Mouse (Mus musculus) liver, embryonic 16.5 days (tissue): Measurements from ENCODE around the gene BC030867. TPM values are rescaled to one million over a fixed set of nuclear protein-coding genes. Genes with fewer than 3 reads are reported as not detected.
A peak's percentile ranks its signal among the peaks of the same experiment; 100 is the strongest.

Experiments used
- ATAC-seq: fragments of 200-750 bp; cut with Nextera tagmentation; 2 replicates; pipeline ENCODE4 v1.8.0; 2017; ENCODE audit warnings: low read depth, mild to moderate bottlenecking, moderate number of reproducible peaks, moderate library complexity
- H3K27ac ChIP-seq: fragments of 300-500 bp; sonication (generic); 2 replicates; pipeline ENCODE4 v1.5.1; 2014; ENCODE audit warnings: mild to moderate bottlenecking, low read length
- H3K27me3 ChIP-seq: fragments of 300-500 bp; sonication (generic); 2 replicates; pipeline ENCODE4 v1.6.1; 2014; ENCODE audit warnings: low read depth, low read length, mixed read lengths; ENCODE audit not compliant: control insufficient read depth, insufficient read depth
- H3K36me3 ChIP-seq: fragments of 300-500 bp; sonication (generic); 2 replicates; pipeline ENCODE4 v1.6.1; 2014; ENCODE audit warnings: mild to moderate bottlenecking; ENCODE audit not compliant: control insufficient read depth, insufficient read depth
- H3K4me1 ChIP-seq: fragments of 300-500 bp; sonication (generic); 2 replicates; pipeline ENCODE4 v1.6.1; 2014; ENCODE audit warnings: low read depth, low read length, mixed read lengths; ENCODE audit not compliant: control insufficient read depth
- H3K4me2 ChIP-seq: fragments of 300-500 bp; sonication (generic); 2 replicates; pipeline ENCODE4 v1.6.1; 2014; ENCODE audit warnings: low read depth, low read length, mixed read lengths
- H3K4me3 ChIP-seq: fragments of 300-500 bp; sonication (generic); 2 replicates; pipeline ENCODE4 v1.5.1; 2014; ENCODE audit warnings: low read depth, mild to moderate bottlenecking, low read length
- H3K9ac ChIP-seq: fragments of 300-500 bp; sonication (generic); 2 replicates; pipeline ENCODE4 v1.6.1; 2014; ENCODE audit warnings: low read depth, low read length
- H3K9me3 ChIP-seq: fragments of 300-500 bp; sonication (generic); replicated peaks from 2 replicates; pipeline ENCODE4 v1.6.1; 2016; ENCODE audit warnings: low read length; ENCODE audit not compliant: control insufficient read depth
- WGBS: fragments of 180-500 bp; shearing (Covaris S2); extraction: QIAGEN DNeasy Blood & Tissue Kit; methylation state at CpG from one replicate; pipeline ENCODE4 v1.1.7; 2014; ENCODE audit not compliant: insufficient replicate concordance; 5-methylcytosine and 5-hydroxymethylcytosine counted together
- polyA plus RNA-seq: library from polyadenylated mRNA; unstranded; fragments of >200 nt; fragmentation: Nextera tagmentation; extraction: Ambion mirVana; gene quantifications from 2 replicates; pipeline ENCODE4 v1.2.1, GENCODE M21; 2015

The BC030867 gene
- polyA plus RNA-seq, 1 experiment from 2014 or later, result 13.8 TPM

- Histone ChIP-seq H3K27ac (peak overlapping the region; percentile 40; the same call in 1 of the 2 replicates), H3K4me1 (peaks cover 5% of the 10 kb centered on the region), H3K4me3 (no peak overlapping the region), H3K9me3 (no peaks in the 10 kb centered on the region), H3K27me3 (peaks cover 10% of the 10 kb centered on the region), H3K36me3 (no peaks in the 10 kb centered on the region), H3K9ac (no peak overlapping the region), H3K4me2 (no peak overlapping the region)
- 61% methylated on average over 5 of the region's 5 CpGs for WGBS
- peak; percentile 86 for ATAC-seq
Observed at GRCm38 (mm10) chr11:102241246-102241645, 7.4 kb upstream of the BC030867 start.

DNA sequence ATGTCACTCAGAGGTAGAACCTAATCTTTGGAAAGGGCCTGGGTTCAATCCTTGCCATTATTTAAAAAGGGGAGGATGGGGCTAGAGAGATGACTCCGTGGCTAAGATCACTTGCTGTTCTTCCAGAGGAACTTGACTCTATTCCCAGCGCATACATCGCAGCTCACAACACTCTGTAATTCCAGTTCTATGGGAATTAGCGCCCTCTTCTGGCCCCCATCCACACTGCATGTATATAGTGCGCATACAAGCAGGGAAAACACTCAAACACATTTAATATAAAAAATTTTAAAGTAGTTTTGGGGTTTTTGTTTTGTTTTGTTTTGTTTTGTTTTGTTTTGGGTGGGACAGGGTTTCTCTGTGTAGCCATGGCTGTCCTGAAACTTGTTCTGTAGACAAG, 6.8 kb upstream of the BC030867 start:
- H3K27ac ChIP-seq, result peak overlapping the region; percentile 40; the same call in 1 of the 2 replicates

GRCm38 (mm10) chr11:102244926-102245449, 3.7 kb upstream of the BC030867 start:
- Histone ChIP-seq H3K27ac (no peak overlapping the region), H3K9ac (no peak overlapping the region; the same call in 1 of the 2 replicates), H3K27me3 (peaks cover 10% of the 10 kb centered on the region), H3K9me3 (no peaks in the 10 kb centered on the region), H3K4me1 (peaks cover 13% of the 10 kb centered on the region), H3K36me3 (no peaks in the 10 kb centered on the region), H3K4me2 (peak overlapping the region; percentile 35), H3K4me3 (peak overlapping the region; percentile 19)
- no peak for ATAC-seq
- 4% methylated on average over 32 of the region's 32 CpGs for WGBS

More for the DNA sequence above, 6.8 kb upstream of the BC030867 start:
- no peak overlapping the region for H3K9ac ChIP-seq
- H3K27me3 ChIP-seq, result peaks cover 10% of the 10 kb centered on the region
- H3K4me2 ChIP-seq, result no peak overlapping the region
- ATAC-seq, result no peak
- no peaks in the 10 kb centered on the region for H3K9me3 ChIP-seq
- no peak overlapping the region for H3K4me3 ChIP-seq
- peaks cover 5% of the 10 kb centered on the region; the same call in 1 of the 2 replicates for H3K4me1 ChIP-seq
- H3K36me3 ChIP-seq, result no peaks in the 10 kb centered on the region
- 50% methylated on average over 5 of the region's 5 CpGs for WGBS

DNA sequence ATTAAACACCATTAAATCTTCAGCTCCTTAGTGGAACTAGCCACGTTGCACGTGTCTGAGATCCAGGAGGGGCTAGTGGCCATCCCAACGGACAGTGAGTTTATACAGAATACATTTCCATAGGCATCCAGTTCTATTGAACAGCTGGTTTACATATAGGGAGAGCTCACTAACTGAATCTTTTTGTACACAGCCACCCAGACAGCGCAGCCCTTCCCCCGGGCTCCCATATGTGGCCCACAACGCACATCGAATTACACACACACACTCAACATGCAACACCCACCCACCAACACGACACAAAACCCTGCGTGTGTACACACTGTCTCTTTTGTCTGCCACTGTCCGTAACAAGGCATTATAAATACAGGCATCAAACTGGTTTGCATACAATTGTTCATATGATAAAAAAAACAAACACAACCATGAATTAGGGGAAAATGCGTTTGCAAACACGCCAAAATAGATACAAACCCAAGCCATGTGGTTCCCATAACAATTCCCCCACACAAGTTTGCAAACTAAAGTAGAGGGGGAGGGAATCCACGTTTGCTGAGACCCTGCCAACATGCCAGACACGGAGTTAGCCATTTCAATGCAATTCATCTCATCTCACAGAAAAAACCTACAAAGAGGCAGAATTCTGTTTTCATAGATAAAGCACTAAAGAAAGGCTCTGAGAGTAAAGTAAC, 3.0 kb upstream of the BC030867 start:
- H3K4me1 ChIP-seq, result peaks cover 13% of the 10 kb centered on the region
- 0 out of 2 replicates have a peak overlapping the region, but pooled peaks have one; percentile 35 for H3K4me2 ChIP-seq
- H3K4me3 ChIP-seq, result no peak overlapping the region
- H3K27ac ChIP-seq, result no peak overlapping the region
- H3K9ac ChIP-seq, result no peak overlapping the region
- 56% methylated on average over 14 of the region's 14 CpGs for WGBS
- no peak for ATAC-seq
- no peaks in the 10 kb centered on the region for H3K36me3 ChIP-seq
- no peaks in the 10 kb centered on the region for H3K9me3 ChIP-seq
- H3K27me3 ChIP-seq, result peaks cover 10% of the 10 kb centered on the region

DNA sequence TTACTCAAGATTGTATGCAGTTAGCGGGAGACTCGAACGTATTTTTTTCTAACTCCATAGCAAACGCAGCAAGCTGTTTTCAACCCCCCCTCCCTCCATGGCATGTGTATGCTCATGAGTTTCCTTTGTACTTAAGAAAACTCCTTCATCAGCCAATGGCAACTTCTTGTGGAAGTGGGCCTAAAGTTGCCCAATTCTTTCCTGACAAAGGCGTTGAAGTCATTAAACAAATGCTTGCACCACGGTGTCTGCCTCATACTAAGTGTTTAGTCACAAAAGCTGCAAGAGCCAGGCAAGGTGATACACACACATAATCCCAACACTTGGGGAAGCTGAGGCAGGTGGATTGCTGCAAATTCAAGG, 2.4 kb upstream of the BC030867 start:
- Histone ChIP-seq H3K27me3 (peaks cover 10% of the 10 kb centered on the region), H3K9ac (no peak overlapping the region), H3K36me3 (no peaks in the 10 kb centered on the region), H3K27ac (no peak overlapping the region), H3K4me2 (no peak overlapping the region), H3K9me3 (no peaks in the 10 kb centered on the region), H3K4me3 (no peak overlapping the region), H3K4me1 (peaks cover 13% of the 10 kb centered on the region)
- WGBS, result 62% methylated on average over 6 of the region's 6 CpGs
- no peak for ATAC-seq

GRCm38 (mm10) chr11:102246871-102247270, 1.8 kb upstream of the BC030867 start:
- no peak for ATAC-seq
- Histone ChIP-seq H3K9ac (no peak overlapping the region), H3K36me3 (peaks cover 5% of the 10 kb centered on the region; the same call in 1 of the 2 replicates), H3K4me1 (peaks cover 13% of the 10 kb centered on the region), H3K9me3 (no peaks in the 10 kb centered on the region), H3K4me2 (no peak overlapping the region), H3K27ac (no peak overlapping the region), H3K27me3 (peaks cover 10% of the 10 kb centered on the region), H3K4me3 (no peak overlapping the region)
- WGBS, result 80% methylated on average over 4 of the region's 4 CpGs

GRCm38 (mm10) chr11:102249351-102250090, 839 bp downstream of the BC030867 start:
- H3K4me3 ChIP-seq, result peak overlapping the region; percentile 76
- H3K9ac ChIP-seq, result peak overlapping the region; percentile 76
- ATAC-seq, result peak; percentile 5; the same call in 1 of the 2 replicates
- H3K9me3 ChIP-seq, result no peaks in the 10 kb centered on the region
- peak overlapping the region; percentile 71 for H3K4me2 ChIP-seq
- no peak overlapping the region; the same call in 1 of the 2 replicates for H3K27ac ChIP-seq
- 8% methylated on average over 9 of the region's 9 CpGs for WGBS
- H3K36me3 ChIP-seq, result peaks cover 7% of the 10 kb centered on the region; the same call in 1 of the 2 replicates
- H3K27me3 ChIP-seq, result peaks cover 6% of the 10 kb centered on the region
- peaks cover 13% of the 10 kb centered on the region for H3K4me1 ChIP-seq

DNA sequence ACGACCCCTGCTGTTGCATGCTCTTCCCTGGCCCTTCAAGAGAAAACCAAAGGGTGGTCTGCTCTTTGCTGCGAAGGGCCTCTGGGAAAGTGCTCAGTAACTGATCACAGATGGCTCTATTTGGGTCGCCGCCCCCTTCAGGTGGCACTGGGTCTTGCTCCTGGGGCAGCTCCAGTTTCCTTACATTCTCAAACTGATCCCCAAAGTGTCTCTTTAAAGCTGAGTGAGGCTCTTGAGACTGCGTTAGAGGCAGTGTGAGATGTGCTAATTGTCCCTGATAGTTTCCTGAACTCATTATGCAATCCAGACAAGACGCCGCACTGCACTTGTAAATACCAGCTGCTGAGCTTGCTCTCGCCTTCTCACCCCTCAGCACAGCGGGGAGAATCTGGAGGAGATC, 8.8 kb downstream of the BC030867 start:
- Histone ChIP-seq H3K4me3 (no peak overlapping the region), H3K4me1 (peaks cover 6% of the 10 kb centered on the region), H3K27me3 (no peaks in the 10 kb centered on the region), H3K9ac (no peak overlapping the region), H3K36me3 (peaks cover 16% of the 10 kb centered on the region), H3K4me2 (no peak overlapping the region), H3K9me3 (no peaks in the 10 kb centered on the region), H3K27ac (no peak overlapping the region)
- 62% methylated on average over 9 of the region's 9 CpGs for WGBS
- ATAC-seq, result no peak

DNA sequence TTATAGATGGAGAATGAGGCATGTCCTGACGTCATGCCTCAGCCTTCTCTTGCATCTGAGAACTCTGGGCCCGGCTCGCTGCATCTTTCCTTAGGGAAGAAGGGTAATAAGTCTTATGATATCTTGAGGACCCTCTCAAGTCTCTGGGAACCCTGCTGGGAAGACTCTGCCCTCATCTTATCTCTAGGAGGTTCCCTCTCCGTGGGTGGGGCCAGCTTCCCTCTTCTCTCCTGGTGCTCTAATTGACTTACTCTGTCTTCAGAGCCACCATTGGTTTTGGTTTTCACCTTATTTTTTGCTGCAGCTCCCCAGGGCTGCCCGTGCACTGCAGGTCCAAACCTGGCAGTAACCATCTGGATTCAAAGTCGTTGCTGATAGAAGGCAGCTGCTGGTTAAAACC, 9.4 kb downstream of the BC030867 start:
- Histone ChIP-seq H3K4me3 (no peak overlapping the region), H3K4me1 (peaks cover 6% of the 10 kb centered on the region), H3K27ac (no peak overlapping the region), H3K36me3 (peaks cover 16% of the 10 kb centered on the region), H3K9me3 (no peaks in the 10 kb centered on the region), H3K4me2 (no peak overlapping the region), H3K27me3 (no peaks in the 10 kb centered on the region), H3K9ac (no peak overlapping the region)
- ATAC-seq, result no peak
- 76% methylated on average over 6 of the region's 6 CpGs for WGBS
